Mouse (Mus musculus) embryonic facial prominence, embryonic 12.5 days (tissue): ENCODE measurements around the gene Prss29. TPM values are rescaled to one million over a fixed set of nuclear protein-coding genes. Genes with fewer than 3 reads are reported as not detected.

ENCODE experiments used
- ATAC-seq: fragments of 200-750 bp; cut with Nextera tagmentation; 2 replicates; pipeline ENCODE4 v1.8.0; 2017; ENCODE audit not compliant: insufficient number of reproducible peaks, insufficient read depth, low FRiP score, low TSS enrichment
- H3K27ac ChIP-seq: fragments of 300-500 bp; sonication (generic); 2 replicates; pipeline ENCODE4 v1.5.1; 2016; ENCODE audit warnings: mild to moderate bottlenecking
- H3K27me3 ChIP-seq: fragments of 300-500 bp; sonication (generic); 2 replicates; pipeline ENCODE4 v1.6.1; 2016; ENCODE audit warnings: mild to moderate bottlenecking, moderate library complexity
- H3K36me3 ChIP-seq: fragments of 300-500 bp; sonication (generic); 2 replicates; pipeline ENCODE4 v1.6.1; 2016; ENCODE audit warnings: mild to moderate bottlenecking
- H3K4me1 ChIP-seq: fragments of 300-500 bp; sonication (generic); 2 replicates; pipeline ENCODE4 v1.6.1; 2016
- H3K4me2 ChIP-seq: fragments of 300-500 bp; sonication (generic); replicated peaks from 2 replicates; pipeline ENCODE4 v1.6.1; 2016; ENCODE audit warnings: mild to moderate bottlenecking, moderate library complexity
- H3K4me3 ChIP-seq: fragments of 300-500 bp; sonication (generic); 2 replicates; pipeline ENCODE4 v1.5.1; 2016; ENCODE audit warnings: mild to moderate bottlenecking
- H3K9ac ChIP-seq: fragments of 300-500 bp; sonication (generic); 2 replicates; pipeline ENCODE4 v1.6.1; 2016; ENCODE audit warnings: mild to moderate bottlenecking, moderate library complexity
- H3K9me3 ChIP-seq: fragments of 300-500 bp; sonication (generic); 2 replicates; pipeline ENCODE4 v1.6.1; 2016; ENCODE audit warnings: mild to moderate bottlenecking, moderate library complexity
- WGBS: fragments of 180-500 bp; shearing (Covaris S2); methylation state at CpG from one replicate; pipeline ENCODE4 v1.1.7; 2016; 5-methylcytosine and 5-hydroxymethylcytosine counted together
- polyA plus RNA-seq: library from polyadenylated mRNA; unstranded; fragments of >200 nt; fragmentation: Nextera tagmentation; extraction: Ambion mirVana; gene quantifications from 2 replicates; pipeline ENCODE4 v1.2.1, GENCODE M21; 2016

The Prss29 gene
- polyA plus RNA-seq, 1 experiment from 2014 or later = not detected

GRCm38 (mm10) chr17:25363726-25364125, 45.3 kb downstream of the Prss29 start:
- no peak overlapping the region for H3K9ac ChIP-seq
- WGBS = 4% methylated on average over 1 of the region's 1 CpGs
- no peaks in the 10 kb centered on the region for H3K9me3 ChIP-seq
- H3K4me1 ChIP-seq = no peaks in the 10 kb centered on the region
- H3K4me3 ChIP-seq = no peak overlapping the region
- H3K36me3 ChIP-seq = no peaks in the 10 kb centered on the region
- no peak overlapping the region for H3K4me2 ChIP-seq
- no peak overlapping the region for H3K27ac ChIP-seq
- no peak for ATAC-seq
- H3K27me3 ChIP-seq = no peaks in the 10 kb centered on the region

GRCm38 (mm10) chr17:25366005-25366404, 47.6 kb downstream of the Prss29 start, which contains the start of gene Tpsb2:
Tpsb2 (plus strand) TSS chr17:25366305.
- ATAC-seq = no peak
- no peak within 1 kb of the TSS for H3K4me3 ChIP-seq
- no peak within 1 kb of the TSS for H3K9ac ChIP-seq
- no peak within 1 kb of the TSS for H3K4me2 ChIP-seq
- no peaks in the 10 kb centered on the region for H3K27me3 ChIP-seq
- H3K9me3 ChIP-seq = no peaks in the 10 kb centered on the region
- no peak within 1 kb of the TSS for H3K27ac ChIP-seq
- H3K36me3 ChIP-seq = no peaks in the 10 kb centered on the region
- H3K4me1 ChIP-seq = no peaks in the 10 kb centered on the region
- 56% methylated on average over 2 of the region's 2 CpGs for WGBS

- Histone ChIP-seq H3K4me1 (no peaks in the 10 kb centered on the region), H3K27ac (no peak within 1 kb of the TSS), H3K9ac (no peak within 1 kb of the TSS), H3K27me3 (no peaks in the 10 kb centered on the region), H3K4me2 (no peak within 1 kb of the TSS), H3K9me3 (no peaks in the 10 kb centered on the region), H3K4me3 (no peak within 1 kb of the TSS), H3K36me3 (no peaks in the 10 kb centered on the region)
- ATAC-seq = no peak
- WGBS = 86% methylated on average over 3 of the region's 3 CpGs
Observed at GRCm38 (mm10) chr17:25368973-25369372, 50.5 kb downstream of the Prss29 start, which contains the start of gene Tpsg1. Tpsg1 (plus strand) TSS chr17:25369273.

Other genes starting within 250 kb of the Prss29 start
- gene Tmem204, start 235.1 kb upstream of the Prss29 start, polyA plus RNA-seq = 13.2 and 15.5 TPM in 2 replicates
- 49.1 and 51.0 TPM in 2 replicates for gene Telo2, start 202.7 kb upstream of the Prss29 start, polyA plus RNA-seq
- 0.48 and 0.88 TPM in 2 replicates for gene Ptx4, start 197.9 kb upstream of the Prss29 start, polyA plus RNA-seq
- gene Clcn7, start 185.3 kb upstream of the Prss29 start, polyA plus RNA-seq = 27.1 and 27.4 TPM in 2 replicates
- gene Ccdc154, start 156.2 kb upstream of the Prss29 start, polyA plus RNA-seq = not detected in 2 replicates
- not detected in 2 replicates for gene Gm38655, start 143.2 kb upstream of the Prss29 start, polyA plus RNA-seq
- 35.1 and 35.3 TPM in 2 replicates for gene BC003965, start 134.1 kb upstream of the Prss29 start, polyA plus RNA-seq
- gene Unkl, start 130.3 kb upstream of the Prss29 start, polyA plus RNA-seq = 10.6 and 12.9 TPM in 2 replicates
- gene Gnptg, start 78.5 kb upstream of the Prss29 start, polyA plus RNA-seq = 34.1 and 34.9 TPM in 2 replicates
- 63.7 and 65.8 TPM in 2 replicates for gene Tsr3, start 78.5 kb upstream of the Prss29 start, polyA plus RNA-seq
- 1.5 and 1.9 TPM in 2 replicates for gene Baiap3, start 62.3 kb upstream of the Prss29 start, polyA plus RNA-seq
- gene Ube2i, start 44.0 kb upstream of the Prss29 start, polyA plus RNA-seq = 782 and 798 TPM in 2 replicates
- gene Prss34, start 20.3 kb upstream of the Prss29 start, polyA plus RNA-seq = not detected in 2 replicates
- gene Prss28, start 10.0 kb upstream of the Prss29 start, polyA plus RNA-seq = 0.19 TPM in 1 of 2 replicates, not detected in the other
- not detected in 2 replicates for gene Tpsab1, start 26.9 kb downstream of the Prss29 start, polyA plus RNA-seq
- gene Tpsb2, start 47.7 kb downstream of the Prss29 start, polyA plus RNA-seq = not detected in 2 replicates
- gene Tpsg1, start 50.6 kb downstream of the Prss29 start, polyA plus RNA-seq = 0.31 TPM in 1 of 2 replicates, not detected in the other
- 8.7 and 11.9 TPM in 2 replicates for gene Cacna1h, start 115.1 kb downstream of the Prss29 start, polyA plus RNA-seq
- gene Tekt4, start 136.0 kb downstream of the Prss29 start, polyA plus RNA-seq = 0.13 and 0.22 TPM in 2 replicates
- 0.47 and 0.55 TPM in 2 replicates for gene Sstr5, start 178.6 kb downstream of the Prss29 start, polyA plus RNA-seq